27 mouse cellular contexts compared by ENCODE assay signal in the genomic region with DNA sequence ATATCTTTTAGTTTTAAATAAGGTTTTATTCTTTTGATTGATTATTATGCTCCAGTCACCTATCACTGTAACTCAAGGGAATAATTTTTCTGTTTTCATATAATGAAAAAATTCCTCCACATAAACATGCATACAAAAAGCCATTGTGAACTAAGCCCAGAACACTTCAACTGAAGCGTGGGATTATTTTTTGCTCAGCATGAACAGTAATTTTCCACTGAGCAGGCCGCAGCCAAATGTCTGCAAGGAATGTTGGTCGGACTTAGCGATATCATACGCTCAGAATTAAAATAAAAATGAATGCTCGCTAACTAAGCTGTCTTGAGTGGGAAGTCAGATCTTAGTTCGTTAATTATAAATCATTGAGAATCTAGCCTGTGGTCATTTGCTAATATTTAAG.
A peak's percentile ranks its signal among the peaks of the same experiment; 100 is the strongest.
DNase-seq lines count a peak whose midpoint lies in the region; ATAC-seq and TF ChIP-seq lines count a peak whose summit lies in the region.
"Had no signal": no experiment of that assay in that cellular context is flagged by ENCODE, and none has a peak within 500 bp of the region (broad histone marks: within the 10 kb centered on the region; RNA-seq: fewer than 3 reads in every experiment).

No protein-coding gene starts in this region.

- H3K4me2 ChIP-seq in heart, embryonic 11.5 days, result no peak overlapping the region
- H3K4me2 ChIP-seq in limb, embryonic 14.5 days (replicated peaks; ENCODE audit: low read depth, low read length, severe bottlenecking), result no peak overlapping the region
- H3K4me2 ChIP-seq: heart, embryonic 15.5 days; limb, embryonic 15.5 days; neural tube, embryonic 15.5 days had no signal

- H3K4me1 ChIP-seq in heart, adult 2 months (ENCODE audit: control insufficient read depth, insufficient read depth, low read length), result no peaks in the 10 kb centered on the region
- 0 out of 2 replicates have a peak, but pooled peaks cover 2% of the 10 kb centered on the region for H3K4me1 ChIP-seq in heart, embryonic 11.5 days (ENCODE audit: control insufficient read depth, insufficient read depth, low read length)
- peaks cover 9% of the 10 kb centered on the region; the same call in 1 of the 2 replicates for H3K4me1 ChIP-seq in limb, embryonic 14.5 days (ENCODE audit: control insufficient read depth, insufficient read depth, low read length)
- peaks cover 38% of the 10 kb centered on the region for H3K4me1 ChIP-seq in limb, embryonic 10.5 days
- H3K4me1 ChIP-seq: limb, embryonic 15.5 days had no signal

- DNase-seq in cerebellum, adult 9-11 months, result peak; percentile 35
- DNase-seq in cerebellum, postnatal 4 days (ENCODE audit: low spot score in 2 of 2), result no peak
- DNase-seq in heart, adult 2 months, result no peak
- peak; percentile 49 for DNase-seq in limb, embryonic 14.5 days (ENCODE audit: low spot score)
- DNase-seq in limb, embryonic 10.5 days (ENCODE audit: low spot score), result no peak
- peak; percentile 44 for DNase-seq in brain, embryonic 14.5 days (ENCODE audit: low read depth)
- DNase-seq in kidney, adult 8-10 months, result no peak
- DNase-seq: adrenal gland, postnatal 14 days; gastrocnemius, postnatal 14 days; kidney, adult 9 months; kidney, postnatal 10 days; lung, adult 2 months; lung, postnatal 10 days; midbrain, embryonic 14.5 days; right cerebral cortex, adult 18-20 months; spleen, adult 18-20 months; thymus, adult 18-20 months; thymus, postnatal 25 days had no signal

- no peaks in the 10 kb centered on the region for H3K36me3 ChIP-seq in heart, adult 2 months (ENCODE audit: control insufficient read depth, insufficient read depth, low read length)
- H3K36me3 ChIP-seq in heart, embryonic 11.5 days (ENCODE audit: control insufficient read depth, insufficient read depth, low read length), result no peaks in the 10 kb centered on the region
- H3K36me3 ChIP-seq in limb, embryonic 14.5 days (ENCODE audit: control insufficient read depth, insufficient read depth, low read length), result no peaks in the 10 kb centered on the region
- no peaks in the 10 kb centered on the region for H3K36me3 ChIP-seq in limb, embryonic 10.5 days
- H3K36me3 ChIP-seq: heart, embryonic 15.5 days; limb, embryonic 15.5 days; neural tube, embryonic 15.5 days had no signal

- H3K9ac ChIP-seq in heart, adult 2 months (ENCODE audit: low read depth, low read length), result no peak overlapping the region
- H3K9ac ChIP-seq in heart, embryonic 11.5 days (ENCODE audit: low read depth, low read length), result no peak overlapping the region
- no peak overlapping the region for H3K9ac ChIP-seq in limb, embryonic 14.5 days (ENCODE audit: low read depth, low read length, severe bottlenecking)
- H3K9ac ChIP-seq: heart, embryonic 15.5 days; limb, embryonic 15.5 days; liver, embryonic 14.5 days; neural tube, embryonic 15.5 days had no signal

- WGBS in heart, adult 2 months, result 74% methylated on average over 7 of the region's 7 CpGs
- 91% methylated on average over 7 of the region's 7 CpGs for WGBS in heart, embryonic 11.5 days (ENCODE audit: insufficient replicate concordance)
- 67% methylated on average over 7 of the region's 7 CpGs for WGBS in limb, embryonic 14.5 days
- WGBS in limb, embryonic 10.5 days, result 94% methylated on average over 7 of the region's 7 CpGs

- TF ChIP-seq CTCF in heart, adult 2 months (IDR thresholded peaks at IDR 0.05), result no peak
- no peak for TF ChIP-seq CTCF in brain, embryonic 14.5 days (IDR thresholded peaks at IDR 0.05; ENCODE audit: borderline replicate concordance, extremely low read depth, insufficient read depth, insufficient read length)

- no peak for TF ChIP-seq EP300 in heart, adult 2 months (IDR thresholded peaks at IDR 0.05; ENCODE audit: insufficient read depth, low read depth, low read length)

- H3K27ac ChIP-seq in heart, adult 2 months, result peak overlapping the region; percentile 34; the same call in 1 of the 2 replicates
- H3K27ac ChIP-seq in heart, embryonic 11.5 days (ENCODE audit: low read depth, low read length), result no peak overlapping the region
- H3K27ac ChIP-seq in limb, embryonic 14.5 days (replicated peaks; ENCODE audit: low read depth, low read length), result no peak overlapping the region
- no peak overlapping the region for H3K27ac ChIP-seq in limb, embryonic 10.5 days
- H3K27ac ChIP-seq: heart, embryonic 15.5 days; limb, embryonic 15.5 days; liver, embryonic 14.5 days; macrophage; neural tube, embryonic 15.5 days; stomach, postnatal 0 days had no signal

- intact Hi-C loops in heart, adult 2 months (cut with DNase I), result no loop called here

- ATAC-seq in heart, embryonic 11.5 days (replicated peaks; ENCODE audit: insufficient number of reproducible peaks, low FRiP score, low TSS enrichment), result no peak
- no peak for ATAC-seq in limb, embryonic 14.5 days (ENCODE audit: low FRiP score, low read depth)
- ATAC-seq: forebrain, embryonic 14.5 days; intestine, embryonic 16.5 days had no signal

- H3K9me3 ChIP-seq in heart, embryonic 11.5 days (replicated peaks; ENCODE audit: control insufficient read depth, low read length), result no peaks in the 10 kb centered on the region
- H3K9me3 ChIP-seq in limb, embryonic 14.5 days (ENCODE audit: control insufficient read depth, low read length), result no peaks in the 10 kb centered on the region
- no peaks in the 10 kb centered on the region for H3K9me3 ChIP-seq in limb, embryonic 10.5 days (replicated peaks)
- H3K9me3 ChIP-seq: heart, embryonic 15.5 days; limb, embryonic 15.5 days; neural tube, embryonic 15.5 days had no signal

- H3K4me3 ChIP-seq in heart, adult 2 months, result no peak overlapping the region
- no peak overlapping the region for H3K4me3 ChIP-seq in heart, embryonic 11.5 days (ENCODE audit: low read depth, low read length)
- no peak overlapping the region for H3K4me3 ChIP-seq in limb, embryonic 14.5 days (replicated peaks; ENCODE audit: low read length)
- no peak overlapping the region for H3K4me3 ChIP-seq in limb, embryonic 10.5 days
- H3K4me3 ChIP-seq: heart, embryonic 15.5 days; limb, embryonic 15.5 days; neural tube, embryonic 15.5 days had no signal

- no peaks in the 10 kb centered on the region for H3K27me3 ChIP-seq in heart, adult 2 months (ENCODE audit: control insufficient read depth, insufficient read depth, low read length)
- H3K27me3 ChIP-seq in heart, embryonic 11.5 days (ENCODE audit: control insufficient read depth, insufficient read depth, low read length), result no peaks in the 10 kb centered on the region
- H3K27me3 ChIP-seq in limb, embryonic 14.5 days (ENCODE audit: control insufficient read depth, insufficient read depth, low read length), result no peaks in the 10 kb centered on the region
- H3K27me3 ChIP-seq in limb, embryonic 10.5 days (ENCODE audit: low read depth, poor library complexity, severe bottlenecking), result no peaks in the 10 kb centered on the region
- H3K27me3 ChIP-seq: heart, embryonic 15.5 days; limb, embryonic 15.5 days; neural tube, embryonic 15.5 days had no signal

- no peaks in the 10 kb centered on the region for H3K79me2 ChIP-seq in heart, adult 2 months (replicated peaks; ENCODE audit: control insufficient read depth, insufficient read depth, low read length)

- no peak for TF ChIP-seq POLR2A in heart, adult 2 months (IDR thresholded peaks at IDR 0.05; ENCODE audit: insufficient read depth, low read depth, low read length)
- no peak for TF ChIP-seq POLR2A in limb, embryonic 14.5 days (IDR thresholded peaks at IDR 0.05; ENCODE audit: borderline replicate concordance, extremely low read depth, insufficient read depth, insufficient read length)
- no peak for TF ChIP-seq POLR2A in brain, embryonic 14.5 days (IDR thresholded peaks at IDR 0.05; ENCODE audit: borderline replicate concordance, extremely low read depth, insufficient read depth, insufficient read length, poor library complexity, severe bottlenecking)

Comparison
In these comparisons a context has a peak if more than half of its experiments do, and no peak if none do; other contexts are left out.
1. DNase-seq: peak in cerebellum, adult 9-11 months (single experiment), limb, embryonic 14.5 days (single experiment) and brain, embryonic 14.5 days (single experiment); none in cerebellum, postnatal 4 days (0 of 2), heart, adult 2 months (0 of 2), limb, embryonic 10.5 days (single experiment) and kidney, adult 8-10 months (0 of 2).